Mouse (Mus musculus): Measurements from ENCODE around the gene Gfod1. TPM values are rescaled to one million over a fixed set of nuclear protein-coding genes. Genes with fewer than 3 reads are reported as not detected.
A peak's percentile ranks its signal among the peaks of the same experiment; 100 is the strongest.

The Gfod1 gene
- total RNA-seq, 1 experiment from 2014 or later = 20.8 TPM

- no peak for ATAC-seq (replicated peaks; ENCODE audit: insufficient number of reproducible peaks, low FRiP score, low TSS enrichment, poor library complexity, severe bottlenecking)
Observed at GRCm38 (mm10) chr13:43193266-43193665, 110.7 kb downstream of the Gfod1 start.

DNA sequence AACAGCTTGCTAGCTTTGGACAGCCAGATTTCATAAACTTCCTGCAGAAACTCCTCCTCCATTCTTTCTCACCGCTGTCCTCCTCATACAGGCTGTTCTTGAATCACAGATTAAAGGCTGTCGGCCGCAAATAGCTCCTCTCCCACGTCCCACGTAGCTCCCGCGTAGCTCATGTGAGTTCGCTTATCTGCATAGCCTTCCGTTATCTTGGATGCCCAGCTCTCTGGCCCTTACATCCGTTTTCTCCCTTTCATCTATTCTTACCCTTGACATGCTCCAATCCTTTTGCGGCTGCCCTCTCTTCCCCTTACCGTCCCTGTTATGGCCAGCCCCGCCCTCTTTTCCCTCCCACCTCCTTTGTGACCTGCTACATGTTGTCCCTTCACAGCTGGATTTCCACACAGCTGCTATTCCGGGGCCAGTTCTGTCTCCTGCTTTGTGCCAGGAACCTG lies 112.2 kb downstream of the Gfod1 start:
- peak; percentile 45; the same call in 1 of the 2 replicates for ATAC-seq (replicated peaks; ENCODE audit: insufficient number of reproducible peaks, low FRiP score, low TSS enrichment, poor library complexity, severe bottlenecking)

GRCm38 (mm10) chr13:43191290-43191689 lies 112.7 kb downstream of the Gfod1 start:
- no peak for ATAC-seq (replicated peaks; ENCODE audit: insufficient number of reproducible peaks, low FRiP score, low TSS enrichment, poor library complexity, severe bottlenecking)

- ATAC-seq (replicated peaks; ENCODE audit: insufficient number of reproducible peaks, low FRiP score, low TSS enrichment, poor library complexity, severe bottlenecking) = no peak
Observed at GRCm38 (mm10) chr13:43187736-43188135, 116.2 kb downstream of the Gfod1 start.

- ATAC-seq (replicated peaks; ENCODE audit: insufficient number of reproducible peaks, low FRiP score, low TSS enrichment, poor library complexity, severe bottlenecking) = no peak
Observed at GRCm38 (mm10) chr13:43183248-43184055, 120.5 kb downstream of the Gfod1 start.

DNA sequence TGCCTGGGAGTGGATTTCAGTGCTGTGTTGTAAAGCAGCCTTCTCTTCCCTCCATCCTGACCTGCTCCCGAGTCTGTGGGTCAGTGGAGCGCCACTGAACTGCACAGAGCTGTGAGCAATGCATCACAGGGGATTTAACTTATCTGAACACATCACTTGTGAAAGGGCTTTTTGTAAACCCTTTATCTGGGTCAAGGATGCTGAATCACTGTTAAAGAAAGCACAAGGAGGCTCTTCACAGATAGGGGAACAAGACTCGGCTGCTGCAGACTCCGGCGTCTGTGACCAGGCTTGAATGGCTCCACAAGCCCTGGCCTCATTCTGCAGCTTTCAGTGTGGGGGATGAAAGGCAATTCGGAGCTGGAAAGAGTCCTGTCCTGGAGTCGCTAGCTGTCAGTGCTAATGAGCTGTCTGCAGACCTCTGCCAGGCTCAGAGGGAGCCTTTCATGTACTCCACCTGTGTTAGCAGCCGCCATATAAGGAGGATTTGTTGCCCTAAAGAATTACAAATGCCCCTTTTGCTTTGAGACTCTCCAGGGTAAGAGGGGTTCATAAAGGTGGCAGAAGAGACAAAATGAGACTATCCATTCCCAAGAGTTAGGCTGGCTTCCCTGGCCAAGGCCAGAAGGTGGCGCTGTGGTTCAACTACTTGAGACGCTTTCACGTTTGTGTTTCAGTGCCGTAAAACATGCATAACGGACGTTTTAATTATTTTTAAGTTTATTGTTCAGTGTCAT lies 121.3 kb downstream of the Gfod1 start:
- ATAC-seq (replicated peaks; ENCODE audit: insufficient number of reproducible peaks, low FRiP score, low TSS enrichment, poor library complexity, severe bottlenecking) = 0 out of 2 replicates have a peak, but pooled peaks have one; percentile 37

GRCm38 (mm10) chr13:43181104-43181503 lies 122.9 kb downstream of the Gfod1 start:
- no peak for ATAC-seq (replicated peaks; ENCODE audit: insufficient number of reproducible peaks, low FRiP score, low TSS enrichment, poor library complexity, severe bottlenecking)

GRCm38 (mm10) chr13:43177317-43177716 lies 126.7 kb downstream of the Gfod1 start:
- ATAC-seq (replicated peaks; ENCODE audit: insufficient number of reproducible peaks, low FRiP score, low TSS enrichment, poor library complexity, severe bottlenecking) = no peak

- no peak for ATAC-seq (replicated peaks; ENCODE audit: insufficient number of reproducible peaks, low FRiP score, low TSS enrichment, poor library complexity, severe bottlenecking)
Observed at GRCm38 (mm10) chr13:43176676-43177075, 127.3 kb downstream of the Gfod1 start.

DNA sequence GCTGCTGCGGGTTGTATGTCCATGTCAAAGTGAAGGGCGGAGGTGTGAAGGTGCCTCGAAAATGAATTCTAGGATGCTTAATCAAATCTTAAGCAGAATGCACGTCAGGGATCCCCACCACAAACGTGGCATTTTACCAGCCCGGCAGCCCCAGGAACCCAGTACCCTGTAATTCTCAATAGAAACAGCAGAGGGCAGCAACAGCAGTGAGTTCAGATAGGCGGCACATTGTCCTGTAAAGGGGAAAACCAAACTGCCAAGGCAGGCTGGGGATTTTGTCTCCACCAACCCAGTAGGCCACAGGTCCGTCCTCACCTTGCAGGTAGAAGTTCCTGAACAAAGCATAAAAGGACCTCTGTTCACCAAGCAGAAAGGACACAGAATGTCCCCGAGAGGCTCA lies 130.7 kb downstream of the Gfod1 start:
- ATAC-seq (replicated peaks; ENCODE audit: insufficient number of reproducible peaks, low FRiP score, low TSS enrichment, poor library complexity, severe bottlenecking) = peak; percentile 55

DNA sequence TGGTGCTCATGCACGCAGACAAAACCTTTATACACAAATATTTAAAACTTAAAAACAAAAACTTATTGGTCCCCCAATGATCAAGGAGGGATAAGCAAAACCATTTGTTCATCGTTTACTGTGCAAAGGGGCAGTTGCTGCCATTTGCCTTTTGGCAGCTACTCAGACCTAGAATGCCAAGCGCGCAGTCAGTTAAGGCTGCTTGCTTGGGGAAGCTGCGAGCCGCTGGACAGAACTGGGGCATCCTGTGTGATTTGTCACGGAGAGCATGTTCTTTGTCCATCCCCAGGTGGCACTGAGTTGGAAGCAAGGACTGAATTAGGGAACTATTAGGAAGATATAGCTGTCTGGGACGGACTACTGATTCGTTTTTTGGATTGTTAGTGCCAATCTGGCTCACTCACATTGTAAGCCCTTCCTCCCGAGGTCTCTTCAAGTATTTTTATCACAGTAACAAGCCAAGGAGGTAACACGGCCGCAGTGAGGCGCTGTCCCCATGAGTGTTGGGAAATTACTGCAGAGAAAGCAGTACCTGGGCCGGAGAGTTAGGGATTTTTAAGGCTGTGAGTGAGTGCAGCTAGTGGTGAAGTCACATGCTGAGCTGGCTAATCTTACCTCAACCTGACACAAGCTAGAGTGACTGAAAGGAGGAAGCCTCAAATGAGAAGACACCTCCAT lies 131.8 kb downstream of the Gfod1 start:
- no peak for ATAC-seq (replicated peaks; ENCODE audit: insufficient number of reproducible peaks, low FRiP score, low TSS enrichment, poor library complexity, severe bottlenecking)

- peak; percentile 95 for ATAC-seq (replicated peaks; ENCODE audit: insufficient number of reproducible peaks, low FRiP score, low TSS enrichment, poor library complexity, severe bottlenecking)
Observed at GRCm38 (mm10) chr13:43171020-43171710, 132.8 kb downstream of the Gfod1 start, which contains the start of gene Tbc1d7. Gene Tbc1d7 (minus strand): TSS chr13:43171501.

DNA sequence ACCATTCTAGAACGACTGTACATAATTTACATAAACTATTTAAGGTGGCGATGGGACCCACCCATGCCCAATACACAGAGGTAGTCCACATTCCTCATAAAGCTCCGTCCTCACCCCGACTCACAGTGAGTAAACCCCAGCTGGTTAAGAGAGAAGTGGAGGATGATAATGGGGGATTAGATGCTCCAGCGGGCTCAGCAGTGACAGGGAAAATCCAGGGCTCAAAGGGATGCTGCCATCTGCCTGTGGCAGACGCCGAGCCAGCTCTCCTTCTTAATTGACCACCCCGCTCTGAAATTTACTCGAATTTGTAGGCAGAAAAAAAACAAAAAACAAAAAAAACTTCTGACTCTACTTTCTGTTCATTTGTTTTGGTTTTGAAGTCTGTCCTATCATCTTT lies 136.3 kb downstream of the Gfod1 start:
- ATAC-seq (replicated peaks; ENCODE audit: insufficient number of reproducible peaks, low FRiP score, low TSS enrichment, poor library complexity, severe bottlenecking) = no peak

- ATAC-seq (replicated peaks; ENCODE audit: insufficient number of reproducible peaks, low FRiP score, low TSS enrichment, poor library complexity, severe bottlenecking) = no peak
Observed at GRCm38 (mm10) chr13:43159429-43159828, 144.5 kb downstream of the Gfod1 start.

- no peak for ATAC-seq (replicated peaks; ENCODE audit: insufficient number of reproducible peaks, low FRiP score, low TSS enrichment, poor library complexity, severe bottlenecking)
Observed at GRCm38 (mm10) chr13:43158281-43158680, 145.7 kb downstream of the Gfod1 start.

DNA sequence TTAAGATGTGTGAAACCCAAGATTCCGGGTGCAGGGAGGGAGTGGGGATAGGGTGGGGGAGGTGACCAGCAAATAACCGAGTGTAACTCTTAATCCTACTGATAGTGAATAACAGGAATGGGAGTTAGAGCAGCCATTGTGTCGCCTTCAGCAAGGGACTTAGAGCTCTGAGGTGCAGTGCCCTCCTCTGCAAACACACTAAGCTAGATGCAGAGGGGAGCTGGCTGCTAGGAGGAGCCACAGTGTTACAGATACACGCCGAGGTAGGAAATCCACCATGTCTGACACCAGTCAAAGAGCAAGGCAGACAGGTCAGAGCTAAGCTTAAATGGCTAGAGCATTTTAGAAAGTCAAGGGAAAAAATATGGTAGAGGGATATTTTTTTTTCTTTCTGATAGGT lies 146.6 kb downstream of the Gfod1 start:
- no peak for ATAC-seq (replicated peaks; ENCODE audit: insufficient number of reproducible peaks, low FRiP score, low TSS enrichment, poor library complexity, severe bottlenecking)

- ATAC-seq (replicated peaks; ENCODE audit: insufficient number of reproducible peaks, low FRiP score, low TSS enrichment, poor library complexity, severe bottlenecking) = no peak
Observed at GRCm38 (mm10) chr13:43152005-43152520, 151.9 kb downstream of the Gfod1 start.

GRCm38 (mm10) chr13:43149661-43150060 lies 154.3 kb downstream of the Gfod1 start:
- no peak for ATAC-seq (replicated peaks; ENCODE audit: insufficient number of reproducible peaks, low FRiP score, low TSS enrichment, poor library complexity, severe bottlenecking)
